Mouse (Mus musculus): ENCODE results near the gene Lrrc18. TPM values are rescaled to one million over a fixed set of nuclear protein-coding genes. Genes with fewer than 3 reads are reported as not detected.

Gene Lrrc18
- polyA plus RNA-seq (2015; fragmentation: Nextera tagmentation; extraction: Ambion mirVana), result 0.41 and 0.70 TPM in 2 replicates

DNA sequence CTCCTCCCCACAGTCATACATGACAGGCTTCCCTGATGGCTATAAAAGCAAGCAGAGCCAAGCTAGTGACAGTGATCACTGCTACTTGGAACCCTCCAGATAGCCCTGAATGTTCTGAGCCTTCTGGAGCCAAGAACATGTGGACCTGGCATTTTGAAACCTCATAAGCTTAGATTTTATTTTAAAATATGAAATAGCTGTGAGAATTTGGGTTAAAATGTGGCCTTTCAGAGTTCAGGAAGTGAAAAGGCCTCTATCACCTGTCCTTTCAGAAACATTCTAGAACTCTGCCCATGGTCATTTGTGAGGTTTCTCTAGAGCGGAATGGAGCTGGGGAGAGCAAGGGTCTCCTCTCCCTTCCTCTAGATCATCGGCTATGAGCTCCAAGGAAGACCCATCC is at the start of gene Lrrc18:
Gene Lrrc18 (plus strand): TSS at position 301 of the 400 bp plus-strand sequence.
- H3K4me2 ChIP-seq, result no peak within 1 kb of the TSS
- no peaks in the 10 kb centered on the region for H3K9me3 ChIP-seq (replicated peaks)
- ATAC-seq (ENCODE audit: low FRiP score), result no peak
- H3K4me3 ChIP-seq (replicated peaks), result no peak within 1 kb of the TSS
- H3K36me3 ChIP-seq, result no peaks in the 10 kb centered on the region
- H3K27ac ChIP-seq (replicated peaks), result no peak within 1 kb of the TSS
- no peak within 1 kb of the TSS for H3K9ac ChIP-seq (replicated peaks)
- H3K4me1 ChIP-seq, result peaks cover 12% of the 10 kb centered on the region
- 89% methylated on average over 2 of the region's 2 CpGs for WGBS
- H3K27me3 ChIP-seq (replicated peaks), result peaks cover 17% of the 10 kb centered on the region

DNA sequence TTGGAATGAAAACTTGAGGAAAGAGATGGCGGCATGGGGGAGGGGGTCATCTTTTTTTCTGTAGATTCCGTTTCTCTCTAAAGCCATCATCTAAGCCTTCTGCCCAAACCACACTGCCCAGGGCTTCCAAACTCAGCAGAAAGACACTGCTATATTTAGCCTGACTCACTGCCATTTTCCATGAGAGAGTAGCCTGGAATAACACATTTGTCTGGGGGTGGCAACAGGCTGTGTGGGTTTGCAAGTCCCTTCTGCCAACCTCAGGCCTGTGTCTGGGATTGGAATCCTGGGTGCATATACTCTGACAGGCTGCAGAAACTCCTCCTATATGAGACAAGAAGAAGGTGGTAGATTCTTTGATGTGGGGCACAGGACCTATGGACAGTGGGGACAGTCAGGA is 43.7 kb upstream of the Lrrc18 start:
- Histone ChIP-seq H3K9ac (replicated peaks) (no peak overlapping the region), H3K27me3 (replicated peaks) (peaks cover 5% of the 10 kb centered on the region; the same call in 1 of the 2 replicates), H3K36me3 (no peaks in the 10 kb centered on the region), H3K4me1 (peaks cover 18% of the 10 kb centered on the region), H3K9me3 (replicated peaks) (no peaks in the 10 kb centered on the region), H3K4me2 (no peak overlapping the region), H3K4me3 (replicated peaks) (no peak overlapping the region), H3K27ac (replicated peaks) (no peak overlapping the region)
- 96% methylated on average over 2 of the region's 2 CpGs for WGBS
- no peak for ATAC-seq (ENCODE audit: low FRiP score)

DNA sequence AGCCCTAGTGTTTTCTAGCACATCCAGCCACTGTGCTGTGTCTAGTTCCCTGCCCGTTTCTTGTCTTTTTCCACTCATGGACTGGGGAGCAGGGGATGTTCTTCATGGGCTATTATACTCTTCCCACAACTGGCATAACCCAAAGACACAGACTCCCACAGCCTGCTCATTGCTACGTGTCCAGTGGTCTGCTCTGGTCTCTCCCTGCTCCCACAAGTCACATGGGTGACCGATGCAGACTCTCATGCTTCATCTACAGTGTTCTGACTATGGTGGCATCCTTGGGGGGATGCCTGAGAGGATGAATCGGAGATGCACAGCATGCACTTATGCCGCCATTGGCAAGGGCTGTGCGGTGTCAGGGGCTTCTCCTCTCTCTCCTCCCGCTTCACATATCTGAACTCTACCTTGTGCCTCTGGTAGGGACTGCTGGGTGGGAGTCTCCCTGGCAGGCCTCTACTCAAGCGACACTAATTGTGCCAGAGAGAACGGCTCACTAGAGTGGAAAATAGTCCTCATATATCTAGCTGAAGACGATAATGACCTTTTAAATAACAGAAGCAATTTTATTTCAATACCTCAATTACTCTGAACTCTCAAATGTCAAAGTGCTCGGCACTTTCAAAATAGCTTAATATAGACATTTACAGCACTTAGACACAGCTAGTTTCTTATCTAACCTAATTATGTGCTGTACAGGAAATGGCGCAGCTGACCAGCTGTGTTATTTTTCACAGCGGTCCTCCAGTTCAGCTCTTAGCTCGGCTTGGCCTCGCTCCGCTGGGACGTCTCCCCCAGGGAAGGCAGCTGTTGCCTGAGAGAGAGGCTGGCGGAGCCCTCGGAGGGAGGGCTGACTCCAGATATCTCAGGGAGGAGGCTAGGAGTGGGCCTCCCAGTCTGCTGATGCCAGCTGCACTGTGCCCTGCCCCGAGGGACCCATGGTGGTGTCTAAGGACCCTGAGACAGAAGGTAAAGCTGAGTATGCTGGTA is 40.6 kb upstream of the Lrrc18 start:
- H3K9ac ChIP-seq (replicated peaks), result no peak overlapping the region
- ATAC-seq (ENCODE audit: low FRiP score), result peak; percentile 65
- H3K9me3 ChIP-seq (replicated peaks), result no peaks in the 10 kb centered on the region
- H3K27ac ChIP-seq (replicated peaks), result peak overlapping the region; percentile 46
- peaks cover 11% of the 10 kb centered on the region for H3K27me3 ChIP-seq (replicated peaks)
- H3K4me3 ChIP-seq (replicated peaks), result no peak overlapping the region
- H3K36me3 ChIP-seq, result no peaks in the 10 kb centered on the region
- peak overlapping the region; percentile 17; the same call in 1 of the 2 replicates for H3K4me2 ChIP-seq
- 34% methylated on average over 20 of the region's 20 CpGs for WGBS
- peaks cover 18% of the 10 kb centered on the region for H3K4me1 ChIP-seq

DNA sequence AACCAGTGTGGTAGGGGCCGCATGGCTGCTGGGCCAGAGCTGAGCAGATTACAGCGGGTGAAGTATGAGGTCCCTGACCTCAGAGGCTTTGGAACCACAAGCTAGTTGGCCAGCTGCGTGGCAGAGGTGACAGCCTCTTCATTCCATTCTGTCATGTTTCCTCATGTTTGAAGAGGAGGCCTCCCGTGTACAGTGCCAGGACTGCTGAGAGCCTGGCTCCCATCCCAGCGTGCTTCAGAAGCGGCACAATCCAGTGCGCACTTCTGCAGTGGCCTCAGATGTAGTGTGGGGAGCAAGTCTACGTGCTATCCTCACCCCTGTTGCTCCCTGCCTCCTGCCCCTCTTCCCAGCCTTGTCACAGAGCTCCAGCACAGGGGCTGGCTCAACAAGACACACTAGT is 34.7 kb upstream of the Lrrc18 start:
- no peak overlapping the region for H3K4me2 ChIP-seq
- peaks cover 11% of the 10 kb centered on the region for H3K27me3 ChIP-seq (replicated peaks)
- H3K9me3 ChIP-seq (replicated peaks), result no peaks in the 10 kb centered on the region
- H3K36me3 ChIP-seq, result no peaks in the 10 kb centered on the region
- no peak overlapping the region for H3K9ac ChIP-seq (replicated peaks)
- no peak overlapping the region for H3K27ac ChIP-seq (replicated peaks)
- peaks cover 25% of the 10 kb centered on the region for H3K4me1 ChIP-seq
- WGBS, result 73% methylated on average over 8 of the region's 8 CpGs
- H3K4me3 ChIP-seq (replicated peaks), result no peak overlapping the region
- ATAC-seq (ENCODE audit: low FRiP score), result no peak; the same call in 1 of the 2 replicates

DNA sequence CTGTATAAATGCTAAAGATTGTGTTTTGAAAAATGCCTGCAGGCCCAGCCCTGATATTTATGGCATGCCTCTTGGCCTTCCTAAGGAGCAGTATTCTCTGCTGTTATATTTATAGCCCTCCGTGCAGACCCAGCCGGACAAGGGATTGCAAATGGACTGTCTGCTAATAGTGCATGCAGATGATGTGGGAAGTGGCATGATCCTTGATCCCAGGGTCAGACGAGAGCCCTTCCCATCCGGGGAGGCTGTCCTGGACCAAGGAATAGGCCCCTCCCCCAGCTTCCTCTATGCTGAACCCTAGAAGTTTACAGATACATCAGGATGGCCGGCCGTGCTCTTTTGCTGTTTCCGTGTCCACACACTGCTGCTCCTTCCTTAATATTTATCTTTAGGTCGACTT is 32.5 kb upstream of the Lrrc18 start:
- WGBS, result 55% methylated on average over 8 of the region's 8 CpGs
- Histone ChIP-seq H3K4me2 (no peak overlapping the region), H3K27me3 (replicated peaks) (peaks cover 5% of the 10 kb centered on the region; the same call in 1 of the 2 replicates)

DNA sequence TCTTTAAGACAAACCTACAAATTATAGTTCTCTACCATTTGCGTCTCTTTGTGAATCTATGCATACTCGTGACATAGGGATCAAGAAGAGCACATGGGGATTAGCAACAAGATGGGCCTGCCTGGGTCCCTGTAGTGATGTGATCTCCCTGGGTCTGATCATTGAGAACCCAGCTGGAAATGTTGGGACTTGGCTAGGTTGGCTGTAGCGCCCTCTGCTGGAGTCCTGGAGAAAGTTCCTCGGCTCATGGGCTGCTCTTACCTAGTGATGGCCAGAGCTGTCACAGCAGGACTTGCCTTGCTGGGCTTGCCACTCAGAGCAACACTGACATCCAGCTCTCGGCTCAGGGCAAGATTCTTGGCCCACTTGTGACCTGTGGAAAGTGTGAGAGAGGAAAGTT is 30.7 kb upstream of the Lrrc18 start:
- Histone ChIP-seq H3K9me3 (replicated peaks) (no peaks in the 10 kb centered on the region), H3K36me3 (no peaks in the 10 kb centered on the region), H3K9ac (replicated peaks) (no peak overlapping the region), H3K4me2 (no peak overlapping the region), H3K27ac (replicated peaks) (peak overlapping the region; percentile 74), H3K4me3 (replicated peaks) (no peak overlapping the region), H3K27me3 (replicated peaks) (0 out of 2 replicates have a peak, but pooled peaks cover 3% of the 10 kb centered on the region), H3K4me1 (peaks cover 27% of the 10 kb centered on the region)
- 32% methylated on average over 5 of the region's 5 CpGs for WGBS
- peak; percentile 19; the same call in 1 of the 2 replicates for ATAC-seq (ENCODE audit: low FRiP score)

More for the DNA sequence above, 32.5 kb upstream of the Lrrc18 start:
- no peak for ATAC-seq (ENCODE audit: low FRiP score)
- Histone ChIP-seq H3K9ac (replicated peaks) (no peak overlapping the region), H3K9me3 (replicated peaks) (no peaks in the 10 kb centered on the region), H3K36me3 (no peaks in the 10 kb centered on the region), H3K4me3 (replicated peaks) (no peak overlapping the region), H3K27ac (replicated peaks) (no peak overlapping the region), H3K4me1 (peaks cover 27% of the 10 kb centered on the region)

DNA sequence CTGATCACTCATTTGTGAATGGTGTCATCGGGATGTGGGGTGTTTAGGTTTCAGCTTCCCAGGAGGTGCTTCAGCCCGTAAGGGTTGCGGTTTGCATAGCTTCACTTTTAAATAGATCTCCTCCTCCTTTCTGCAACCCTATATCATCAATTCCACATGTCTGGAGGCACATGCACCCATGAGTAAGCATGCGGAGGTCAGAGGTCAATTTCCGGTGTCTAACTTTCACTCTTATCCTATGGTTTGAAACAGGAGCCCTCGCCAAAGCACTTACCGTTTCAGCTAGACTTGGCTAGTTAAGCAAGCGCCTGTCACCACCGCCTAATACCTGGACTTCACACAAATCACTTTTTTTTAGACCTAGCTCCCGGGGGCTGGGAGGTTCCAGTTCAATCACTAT is 26.4 kb upstream of the Lrrc18 start:
- peaks cover 15% of the 10 kb centered on the region for H3K4me1 ChIP-seq
- no peak overlapping the region for H3K4me2 ChIP-seq
- H3K27me3 ChIP-seq (replicated peaks), result no peaks in the 10 kb centered on the region
- no peaks in the 10 kb centered on the region for H3K9me3 ChIP-seq (replicated peaks)
- H3K27ac ChIP-seq (replicated peaks), result no peak overlapping the region
- no peak for ATAC-seq (ENCODE audit: low FRiP score)
- H3K4me3 ChIP-seq (replicated peaks), result no peak overlapping the region
- H3K36me3 ChIP-seq, result no peaks in the 10 kb centered on the region
- 87% methylated on average over 10 of the region's 10 CpGs for WGBS
- no peak overlapping the region for H3K9ac ChIP-seq (replicated peaks)

DNA sequence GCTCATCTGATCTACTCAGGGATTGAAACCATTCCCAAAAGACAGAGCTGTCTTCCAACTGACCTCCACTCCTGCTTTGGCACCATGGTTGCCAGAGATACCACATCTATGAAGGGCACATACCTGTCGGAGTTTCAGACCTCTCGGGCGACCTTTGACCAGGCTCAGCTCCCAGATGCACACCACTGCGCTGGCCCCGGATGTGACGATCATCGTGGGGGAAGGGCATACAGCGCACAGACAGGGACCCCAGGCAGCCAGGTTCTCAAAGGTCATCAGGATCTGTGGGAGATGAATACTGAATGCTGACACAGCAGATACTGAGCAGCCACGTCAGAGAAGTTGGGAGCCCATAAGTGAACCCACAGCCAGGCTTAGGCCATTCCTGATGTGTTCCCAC is 20.5 kb upstream of the Lrrc18 start:
- Histone ChIP-seq H3K4me1 (no peaks in the 10 kb centered on the region), H3K9me3 (replicated peaks) (no peaks in the 10 kb centered on the region), H3K27ac (replicated peaks) (no peak overlapping the region), H3K9ac (replicated peaks) (no peak overlapping the region), H3K27me3 (replicated peaks) (no peaks in the 10 kb centered on the region), H3K4me2 (no peak overlapping the region), H3K4me3 (replicated peaks) (no peak overlapping the region), H3K36me3 (no peaks in the 10 kb centered on the region)
- ATAC-seq (ENCODE audit: low FRiP score), result no peak
- 84% methylated on average over 9 of the region's 9 CpGs for WGBS

DNA sequence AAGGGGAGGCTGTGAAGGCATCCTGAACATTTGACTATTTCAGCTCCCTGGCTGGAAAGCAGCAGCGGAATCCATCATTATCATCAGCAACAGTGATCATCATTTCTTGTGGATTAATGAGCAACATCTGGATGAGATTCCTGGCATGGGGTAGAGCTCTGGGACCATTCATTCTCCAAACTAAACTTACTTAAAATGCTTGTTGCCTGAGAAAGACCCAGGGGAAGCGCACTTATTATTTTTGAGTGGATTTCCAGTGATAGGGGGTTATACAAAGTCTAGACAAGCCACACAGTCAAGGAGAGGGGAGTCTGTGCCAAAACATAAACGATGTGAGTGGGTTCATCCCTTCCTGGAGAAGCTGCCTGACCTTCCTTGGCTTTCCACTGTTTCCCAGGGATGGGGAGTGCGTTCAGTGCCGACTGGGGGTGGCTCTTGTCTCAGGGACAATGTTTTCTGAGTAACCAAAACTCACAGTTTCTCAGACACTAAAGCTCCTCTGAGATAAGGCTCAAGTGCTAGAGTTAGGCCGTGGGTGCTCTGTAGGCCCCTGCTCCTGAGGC is 6.9 kb upstream of the Lrrc18 start:
- no peak for ATAC-seq (ENCODE audit: low FRiP score)
- Histone ChIP-seq H3K9me3 (replicated peaks) (no peaks in the 10 kb centered on the region), H3K27ac (replicated peaks) (no peak overlapping the region), H3K9ac (replicated peaks) (no peak overlapping the region), H3K4me2 (no peak overlapping the region), H3K4me1 (no peaks in the 10 kb centered on the region), H3K4me3 (replicated peaks) (no peak overlapping the region), H3K27me3 (replicated peaks) (peaks cover 11% of the 10 kb centered on the region), H3K36me3 (no peaks in the 10 kb centered on the region)
- WGBS, result 74% methylated on average over 6 of the region's 6 CpGs

DNA sequence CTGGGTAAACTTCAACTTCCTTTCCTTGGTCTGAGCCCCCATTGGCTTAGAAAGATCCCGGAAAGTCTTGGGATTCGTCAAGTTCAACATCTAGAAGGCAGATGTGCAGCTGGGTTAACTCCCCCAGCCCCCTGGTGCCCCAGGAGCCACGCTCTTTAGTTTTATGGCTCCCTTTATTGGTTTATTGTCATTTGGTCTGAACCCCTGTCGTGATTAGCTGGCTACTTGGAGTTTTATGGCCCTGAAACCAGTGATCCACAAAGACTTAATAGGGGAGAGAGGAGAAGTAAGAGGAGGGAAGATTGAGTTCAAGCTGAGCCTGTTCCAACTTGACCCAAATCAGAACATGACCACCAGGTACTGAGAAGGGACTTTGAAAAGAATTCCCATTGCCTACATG is 4.5 kb upstream of the Lrrc18 start:
- peaks cover 20% of the 10 kb centered on the region for H3K27me3 ChIP-seq (replicated peaks)
- H3K4me2 ChIP-seq, result no peak overlapping the region
- no peaks in the 10 kb centered on the region for H3K4me1 ChIP-seq
- H3K9me3 ChIP-seq (replicated peaks), result no peaks in the 10 kb centered on the region
- ATAC-seq (ENCODE audit: low FRiP score), result no peak
- no peaks in the 10 kb centered on the region for H3K36me3 ChIP-seq
- no peak overlapping the region for H3K4me3 ChIP-seq (replicated peaks)
- H3K27ac ChIP-seq (replicated peaks), result no peak overlapping the region
- WGBS, result 3% methylated on average over 4 of the region's 4 CpGs
- H3K9ac ChIP-seq (replicated peaks), result no peak overlapping the region

DNA sequence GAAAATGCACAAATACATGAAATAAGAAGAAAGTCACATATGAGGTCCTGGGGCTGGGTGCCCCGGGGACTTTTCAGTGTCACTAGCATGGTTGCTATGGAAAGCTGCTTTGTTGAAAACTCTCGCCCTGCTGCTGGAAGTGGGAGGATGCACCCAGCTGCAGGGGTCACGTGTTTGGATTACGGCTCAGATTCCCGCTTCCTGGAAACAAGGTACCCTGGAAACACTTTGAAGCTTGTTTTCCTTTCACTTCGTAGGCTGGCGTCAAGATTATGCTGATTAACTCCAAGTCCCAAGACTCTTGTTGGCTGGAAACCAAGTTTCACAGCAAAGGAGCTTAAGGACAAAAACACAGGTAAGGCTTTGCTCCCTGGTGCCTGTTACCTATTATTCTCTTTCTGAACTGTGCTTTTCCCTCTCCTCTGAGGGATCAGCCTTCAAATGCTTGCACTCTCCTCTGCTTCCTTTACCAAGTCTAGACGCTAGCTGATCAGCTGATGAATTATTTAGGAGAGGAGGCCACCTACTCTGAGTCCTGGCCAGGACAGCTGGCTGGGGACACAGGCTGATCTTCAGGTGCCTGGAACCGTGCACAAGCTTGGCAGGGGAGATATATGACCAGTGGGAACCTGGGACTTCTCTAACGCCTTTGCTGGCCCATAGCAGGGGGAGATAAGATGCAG is 3.9 kb downstream of the Lrrc18 start:
- Histone ChIP-seq H3K9me3 (replicated peaks) (no peaks in the 10 kb centered on the region), H3K4me2 (peak overlapping the region; percentile 42), H3K4me1 (peaks cover 22% of the 10 kb centered on the region), H3K36me3 (no peaks in the 10 kb centered on the region), H3K4me3 (replicated peaks) (no peak overlapping the region), H3K27me3 (replicated peaks) (no peaks in the 10 kb centered on the region; the same call in 1 of the 2 replicates), H3K9ac (replicated peaks) (no peak overlapping the region), H3K27ac (replicated peaks) (no peak overlapping the region)
- WGBS, result 7% methylated on average over 10 of the region's 10 CpGs
- ATAC-seq (ENCODE audit: low FRiP score), result peak; percentile 53; the same call in 1 of the 2 replicates

All from neural tube, embryonic 15.5 days (tissue).